Mouse (Mus musculus) heart, postnatal 0 days (tissue): ENCODE data around the gene B9d2.

Experiments used
- CTCF ChIP-seq: IDR thresholded peaks from 2 replicates; pipeline ENCODE4 v1.5.1; 2016; ENCODE audit warnings: antibody characterized with exemption, control low read depth, low read depth
- EP300 ChIP-seq: IDR thresholded peaks from 2 replicates; pipeline ENCODE4 v1.6.1; 2016; ENCODE audit warnings: antibody characterized with exemption, low read depth

DNA sequence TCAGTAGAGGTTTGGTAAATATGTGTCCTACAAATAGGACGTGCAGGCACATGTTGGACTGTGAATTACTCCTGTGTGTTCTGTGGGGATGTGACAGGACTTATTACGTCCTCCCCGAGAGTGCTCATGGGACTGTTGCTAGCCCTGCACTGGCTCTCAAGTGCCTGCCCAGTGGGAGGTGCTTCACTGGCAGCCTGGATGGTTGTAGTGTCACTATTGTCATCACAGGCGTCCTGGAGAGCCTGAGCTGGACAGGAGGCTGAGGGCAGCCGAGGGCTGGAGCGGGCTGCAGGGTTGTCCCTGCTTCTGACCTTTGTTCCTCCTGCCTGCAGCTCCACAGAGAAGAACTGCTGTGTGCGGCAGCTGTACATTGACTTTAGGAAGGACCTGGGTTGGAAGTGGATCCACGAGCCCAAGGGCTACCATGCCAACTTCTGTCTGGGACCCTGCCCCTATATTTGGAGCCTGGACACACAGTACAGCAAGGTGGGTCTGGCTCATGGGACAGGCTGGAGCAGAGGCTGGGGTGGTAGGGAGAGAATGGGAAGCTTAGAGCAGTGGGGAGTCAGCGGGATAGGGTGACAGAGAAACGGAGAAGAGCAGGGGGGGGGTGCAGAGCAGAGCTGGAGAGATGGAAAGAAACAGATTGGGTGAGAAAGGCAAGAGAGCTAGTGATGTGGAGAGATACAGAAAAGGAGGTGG is 23.4 kb downstream of the B9d2 start:
- TF ChIP-seq CTCF (no peak), EP300 (no peak)
